ENCODE assay signal across 8 mouse cellular contexts in the genomic region with DNA sequence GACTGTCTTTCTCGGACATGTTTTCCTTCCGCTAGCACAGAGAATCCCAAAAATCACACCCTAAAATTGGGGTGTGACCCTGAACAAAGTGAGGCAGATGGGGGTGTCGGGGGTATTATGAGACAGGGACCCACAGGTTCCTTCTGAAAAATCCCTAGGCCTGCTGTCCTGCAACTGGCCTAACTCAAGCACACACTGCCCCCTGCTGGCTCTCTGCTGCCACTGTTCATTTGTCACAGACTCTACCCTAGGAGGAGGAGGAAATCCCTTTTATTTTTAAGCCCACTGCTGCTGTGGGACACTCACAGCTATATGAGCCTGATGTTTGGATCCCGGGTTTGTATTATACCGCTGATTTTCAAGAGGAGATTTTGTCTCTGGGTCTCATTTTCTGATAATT. TPM values are rescaled to one million over a fixed set of nuclear protein-coding genes. Genes with fewer than 3 reads are reported as not detected.
DNase-seq lines count a peak whose midpoint lies in the region; ATAC-seq and TF ChIP-seq lines count a peak whose summit lies in the region.

No protein-coding gene starts in this region.

- peak; percentile 74 for ATAC-seq in forebrain, postnatal 0 days
- peak; percentile 49 for ATAC-seq in hindbrain, embryonic 15.5 days (ENCODE audit: low FRiP score, low read depth)

- peaks cover 5% of the 10 kb centered on the region; the same call in 1 of the 2 replicates for H3K36me3 ChIP-seq in forebrain, postnatal 0 days (ENCODE audit: insufficient read depth)
- peaks cover 16% of the 10 kb centered on the region for H3K36me3 ChIP-seq in hindbrain, embryonic 15.5 days

- H3K27ac ChIP-seq in forebrain, postnatal 0 days (ENCODE audit: low read depth, low read length): no peak overlapping the region
- H3K27ac ChIP-seq in hindbrain, embryonic 15.5 days (replicated peaks): no peak overlapping the region

- no peak overlapping the region for H3K4me2 ChIP-seq in forebrain, postnatal 0 days (ENCODE audit: low read depth)
- no peak overlapping the region for H3K4me2 ChIP-seq in hindbrain, embryonic 15.5 days

- no peak overlapping the region for H3K9ac ChIP-seq in forebrain, postnatal 0 days
- no peak overlapping the region for H3K9ac ChIP-seq in hindbrain, embryonic 15.5 days

- peaks cover 7% of the 10 kb centered on the region for H3K9me3 ChIP-seq in forebrain, postnatal 0 days (ENCODE audit: low read length)
- no peaks in the 10 kb centered on the region for H3K9me3 ChIP-seq in hindbrain, embryonic 15.5 days

- H3K27me3 ChIP-seq in forebrain, postnatal 0 days (ENCODE audit: insufficient read depth, low read length): no peaks in the 10 kb centered on the region
- H3K27me3 ChIP-seq in hindbrain, embryonic 15.5 days: no peaks in the 10 kb centered on the region

- WGBS in forebrain, postnatal 0 days: 39% methylated on average over 5 of the region's 5 CpGs
- 43% methylated on average over 5 of the region's 5 CpGs for WGBS in hindbrain, embryonic 15.5 days

- TF ChIP-seq CTCF in forebrain, postnatal 0 days (IDR thresholded peaks at IDR 0.05; ENCODE audit: low read depth): peak; percentile 88

- no peak overlapping the region for H3K4me3 ChIP-seq in forebrain, postnatal 0 days (ENCODE audit: low read depth, low read length)
- H3K4me3 ChIP-seq in hindbrain, embryonic 15.5 days: no peak overlapping the region

- no peaks in the 10 kb centered on the region for H3K4me1 ChIP-seq in forebrain, postnatal 0 days (ENCODE audit: insufficient read depth)
- no peaks in the 10 kb centered on the region for H3K4me1 ChIP-seq in hindbrain, embryonic 15.5 days (replicated peaks)

- DNase-seq in MN1 (ENCODE audit: low spot score): peak; percentile 69
- peak; percentile 53 to 74 for DNase-seq in cerebellum, adult 18-20 months
- peak; percentile 84 for DNase-seq in forebrain, postnatal 0 days
- peak; percentile 77 for DNase-seq in layer of hippocampus, postnatal 14 days (ENCODE audit: low spot score in 2 of 2)
- DNase-seq in lung, postnatal 14 days: peak; percentile 83
- peak; percentile 89 for DNase-seq in retina, embryonic 14.5 days (ENCODE audit: low spot score)
- DNase-seq in urinary bladder, adult 18-20 months (ENCODE audit: low spot score in 2 of 2): peak; percentile 47 to 57

RNA-seq across cellular contexts. Expression of gene Tk2, which starts 28.6 kb away (rescaled TPM):
- total RNA-seq in forebrain, postnatal 0 days (2014; rRNA removed): 45.2 and 52.9 TPM in 2 replicates
- 45.2 and 45.3 TPM in 2 replicates for polyA plus RNA-seq in forebrain, postnatal 0 days (2015; fragmentation: Nextera tagmentation; extraction: Ambion mirVana)
- 48.2 and 49.6 TPM in 2 replicates for polyA plus RNA-seq in hindbrain, embryonic 15.5 days (2015; fragmentation: Nextera tagmentation; extraction: Ambion mirVana)
- 10 to 100 TPM; 34.6 to 35.1 TPM for total RNA-seq in layer of hippocampus, postnatal 14 days (2021)

RNA-seq across cellular contexts. Expression of gene Cklf, which starts 30.9 kb away (rescaled TPM):
- total RNA-seq in forebrain, postnatal 0 days (2014; rRNA removed): 19.1 and 29.2 TPM in 2 replicates
- polyA plus RNA-seq in forebrain, postnatal 0 days (2015; fragmentation: Nextera tagmentation; extraction: Ambion mirVana): 24.8 and 26.8 TPM in 2 replicates
- polyA plus RNA-seq in hindbrain, embryonic 15.5 days (2015; fragmentation: Nextera tagmentation; extraction: Ambion mirVana): 35.7 TPM in 2 replicates
- 10 to 100 TPM in 1 of 2 experiments, 1 to 10 TPM in 1; 8.1 to 11.7 TPM for total RNA-seq in layer of hippocampus, postnatal 14 days (2021)

RNA-seq across cellular contexts. Expression of gene Bean1, which starts 49.6 kb away (rescaled TPM):
- total RNA-seq in forebrain, postnatal 0 days (2014; rRNA removed): 18.2 and 18.9 TPM in 2 replicates
- 8.6 and 9.9 TPM in 2 replicates for polyA plus RNA-seq in forebrain, postnatal 0 days (2015; fragmentation: Nextera tagmentation; extraction: Ambion mirVana)
- polyA plus RNA-seq in hindbrain, embryonic 15.5 days (2015; fragmentation: Nextera tagmentation; extraction: Ambion mirVana): 7.1 and 7.4 TPM in 2 replicates
- 10 to 100 TPM in 1 of 2 experiments, 1 to 10 TPM in 1; 9.0 to 10.7 TPM for total RNA-seq in layer of hippocampus, postnatal 14 days (2021)
